Mouse (Mus musculus) c-Kit-positive CD71-positive TER-119-positive erythroid progenitor cells, embryonic 14.5 days (primary cell): Measurements from ENCODE around the gene Stxbp3.

Experiments
- DNase-seq: peaks from one replicate; pipeline ENCODE4 v3.0.0-alpha.2; 2013; ENCODE audit warnings: low spot score

The Stxbp3 gene

DNA sequence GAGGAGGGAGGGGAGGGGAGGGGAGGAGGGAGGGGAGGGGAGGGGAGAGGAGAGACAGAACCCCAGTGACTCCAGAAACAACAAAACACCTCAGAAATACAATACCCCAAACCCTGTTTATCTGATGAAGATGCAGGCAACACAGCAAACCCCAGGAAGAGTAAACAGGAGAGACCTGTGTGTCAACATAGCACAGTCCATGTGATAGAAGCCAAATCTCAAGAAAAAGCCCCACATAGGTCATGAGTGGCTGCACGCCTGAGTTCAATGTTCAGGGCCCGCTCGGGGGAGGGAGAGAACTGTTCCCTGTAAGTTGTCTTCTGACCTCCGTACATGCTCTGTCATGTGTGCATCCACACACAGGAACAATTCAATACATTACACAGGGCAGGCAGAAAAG lies 43.9 kb downstream of the Stxbp3 start:
- DNase-seq: no peak

DNA sequence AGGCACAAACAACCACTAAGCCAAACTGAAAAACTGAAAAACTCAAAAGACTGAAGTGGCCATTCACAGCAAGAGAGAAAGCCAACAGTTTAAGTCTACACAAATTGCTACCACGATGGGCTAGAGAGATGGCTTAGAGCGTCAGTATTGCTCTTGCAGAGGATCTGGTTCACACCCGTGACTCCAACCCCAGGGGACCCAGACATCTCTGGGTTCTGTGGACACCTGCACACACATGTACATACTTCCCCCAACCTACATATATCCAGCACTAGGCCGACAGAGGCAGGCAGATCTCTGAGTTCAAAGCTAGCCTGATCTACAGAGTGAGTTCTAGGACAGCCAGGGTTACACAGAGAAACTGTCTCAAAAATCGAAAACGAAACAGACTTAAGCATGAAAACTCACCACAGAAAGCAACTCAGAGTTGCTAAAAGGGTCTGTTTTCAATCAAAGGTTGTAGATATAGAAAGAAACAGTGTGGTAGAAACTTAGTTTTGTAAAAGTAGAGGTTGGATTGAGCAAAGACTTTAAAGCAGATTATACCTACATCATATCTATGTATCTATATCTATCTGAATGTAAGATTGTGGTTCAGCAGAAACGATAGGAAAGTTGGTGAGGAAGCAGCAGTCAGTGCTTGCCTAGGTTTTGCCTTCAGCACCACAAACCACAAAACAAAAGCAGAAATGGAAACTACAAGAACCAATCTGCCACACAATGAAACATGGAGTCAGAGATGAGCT lies 44.6 kb downstream of the Stxbp3 start:
- no peak for DNase-seq

DNA sequence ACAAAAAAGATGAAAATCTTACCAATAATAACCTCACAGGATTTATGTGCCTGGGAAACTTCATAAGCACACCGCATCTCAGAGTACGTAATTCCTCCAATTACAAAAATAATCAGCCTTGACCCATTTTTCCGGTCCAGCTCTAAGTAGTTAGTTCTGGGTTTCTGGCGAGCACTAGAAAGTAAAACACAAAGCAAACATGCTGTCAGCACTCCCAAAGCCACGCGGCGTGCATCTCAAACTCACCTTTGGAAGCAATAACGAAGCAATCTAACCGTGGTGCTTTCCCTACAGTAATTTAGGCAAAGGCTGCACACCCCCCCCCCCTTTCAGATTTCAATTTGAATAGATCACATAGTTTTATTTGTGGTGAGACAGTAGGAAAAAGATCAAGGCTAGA lies 45.5 kb downstream of the Stxbp3 start:
- DNase-seq: no peak

DNA sequence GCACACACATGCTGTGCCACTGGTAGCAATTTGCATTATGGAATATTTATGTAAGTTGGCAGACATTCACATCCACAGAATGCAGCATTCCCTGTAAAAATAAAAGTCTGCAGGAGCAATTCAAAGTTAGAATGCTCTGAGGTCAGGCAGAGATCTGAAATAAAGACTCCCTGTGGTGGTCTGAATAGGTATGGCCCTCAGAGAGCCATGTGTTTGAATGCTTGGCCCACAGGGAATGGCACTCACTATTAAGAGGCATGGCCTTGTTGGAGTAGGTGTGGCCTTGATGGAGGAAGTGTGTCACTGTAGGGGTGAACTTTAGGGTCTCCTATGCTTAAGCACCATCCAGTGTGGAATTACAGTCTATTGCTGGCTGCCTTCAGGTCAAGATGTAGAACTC lies 47.9 kb downstream of the Stxbp3 start:
- DNase-seq: no peak

DNA sequence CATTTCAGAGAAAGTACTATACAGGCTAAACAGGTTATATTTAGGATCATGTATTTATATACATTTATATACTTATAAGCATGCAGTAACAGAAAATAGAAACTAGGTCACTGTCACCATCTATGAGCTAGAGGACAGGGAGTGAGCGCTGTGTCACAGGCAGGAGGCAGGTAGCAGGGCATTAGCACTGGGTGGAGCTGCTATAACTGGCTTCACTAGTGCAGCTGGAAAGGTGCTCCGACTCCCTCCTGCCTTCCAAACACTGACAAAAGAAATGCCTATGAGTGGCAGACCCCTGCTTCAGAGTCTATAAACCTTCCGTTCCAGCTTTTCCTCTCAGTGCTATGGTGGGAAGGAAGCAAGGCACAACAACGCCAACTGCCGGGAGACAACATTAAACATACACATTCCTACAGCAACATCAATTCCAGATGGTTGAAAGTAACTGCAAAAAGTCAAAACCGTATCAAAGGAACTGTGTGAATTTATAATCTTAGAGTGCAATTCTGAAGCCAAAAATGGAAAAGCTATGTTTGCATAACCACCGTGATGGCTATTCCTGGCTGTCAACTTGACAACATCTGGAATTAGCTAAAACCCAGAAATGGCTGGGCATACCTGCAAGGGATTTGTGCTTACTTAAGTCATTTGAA lies 49.1 kb downstream of the Stxbp3 start:
- DNase-seq: no peak

DNA sequence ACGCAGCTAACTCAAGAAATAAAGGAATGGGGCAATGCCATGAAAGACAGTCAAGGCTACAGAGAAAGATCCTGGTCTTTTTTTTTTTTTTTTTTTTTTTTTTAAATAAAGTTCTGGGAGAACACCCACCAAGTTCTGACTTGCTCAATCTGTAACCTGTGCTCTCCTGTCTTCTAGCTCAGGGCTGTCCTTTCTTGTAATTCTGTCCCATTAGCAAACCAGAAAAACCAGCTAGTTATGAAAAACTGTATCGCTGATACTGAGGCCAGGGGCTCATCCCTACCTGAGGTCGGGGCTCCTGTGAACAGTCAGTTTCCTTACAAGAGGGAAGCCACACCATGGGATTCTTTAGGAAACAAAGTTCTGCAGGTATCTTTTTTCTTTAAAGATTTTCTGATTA lies 49.8 kb downstream of the Stxbp3 start:
- no peak for DNase-seq

DNA sequence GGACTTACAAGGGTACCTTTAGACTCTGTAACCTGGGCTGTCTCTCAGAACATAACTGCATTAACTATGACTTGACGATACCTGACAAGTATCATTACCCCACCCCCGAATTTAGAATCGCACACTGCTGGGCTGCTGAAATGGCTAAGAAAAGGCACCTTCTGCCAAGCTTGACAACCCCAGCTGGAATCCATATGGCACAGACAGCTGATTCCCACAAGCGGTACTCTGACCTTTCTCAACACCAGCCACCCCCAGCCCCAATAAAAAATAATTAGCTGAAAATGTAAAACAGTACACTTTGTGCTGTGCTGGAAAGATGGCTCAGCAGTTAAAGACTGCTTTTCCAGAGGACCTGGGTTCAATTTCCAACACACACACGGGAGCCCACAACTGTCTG lies 51.0 kb downstream of the Stxbp3 start:
- DNase-seq: no peak

DNA sequence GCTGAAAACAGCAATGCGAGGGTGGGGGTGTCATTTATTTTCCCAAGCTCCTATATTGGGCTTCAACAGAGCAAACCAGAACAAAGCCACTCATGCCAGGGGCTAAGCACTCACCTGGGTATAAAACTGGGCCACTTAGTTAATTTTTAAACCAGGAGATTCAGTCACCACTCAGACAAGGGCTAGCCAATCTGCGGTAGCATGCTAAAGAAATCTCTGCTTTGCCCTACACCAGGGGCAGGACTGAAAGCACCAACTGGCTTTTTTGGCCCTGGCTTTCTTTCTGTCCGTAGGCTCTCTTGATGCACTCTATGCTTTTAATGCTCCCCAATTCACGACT lies 51.9 kb downstream of the Stxbp3 start:
- DNase-seq: no peak

DNA sequence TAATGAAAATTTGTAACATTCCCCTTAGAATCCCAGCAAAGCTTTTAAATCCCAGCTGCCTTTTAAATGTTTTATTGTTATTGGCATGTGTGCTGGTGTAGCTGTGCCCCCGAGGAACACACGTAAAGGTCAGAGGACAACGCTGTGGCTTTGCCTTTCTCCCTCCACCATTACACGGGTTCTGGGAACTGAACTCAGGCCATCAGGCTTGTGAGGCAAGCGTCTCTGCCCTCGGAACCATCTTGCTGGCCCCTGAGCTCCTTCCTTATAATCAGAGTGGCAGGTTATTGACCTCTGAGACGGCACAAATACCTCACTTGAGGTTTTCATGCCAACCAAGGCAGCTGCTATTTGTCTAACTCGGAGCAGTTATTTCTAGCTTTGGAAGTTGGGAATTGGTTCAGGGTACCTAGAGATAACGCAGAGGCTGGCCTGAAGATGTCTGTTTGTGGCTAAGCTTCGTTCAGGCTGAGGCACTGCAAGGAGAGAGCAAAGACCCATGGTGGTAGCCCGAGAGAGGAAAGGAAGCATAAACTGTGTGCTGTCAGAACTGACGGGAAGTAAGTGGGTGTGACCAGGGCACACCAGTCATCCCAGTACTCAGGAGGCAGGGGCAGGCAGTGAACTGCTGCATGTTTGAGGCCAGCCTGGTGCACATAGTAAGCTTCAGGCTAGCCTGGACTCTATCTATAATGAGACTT lies 52.4 kb downstream of the Stxbp3 start:
- no peak for DNase-seq

DNA sequence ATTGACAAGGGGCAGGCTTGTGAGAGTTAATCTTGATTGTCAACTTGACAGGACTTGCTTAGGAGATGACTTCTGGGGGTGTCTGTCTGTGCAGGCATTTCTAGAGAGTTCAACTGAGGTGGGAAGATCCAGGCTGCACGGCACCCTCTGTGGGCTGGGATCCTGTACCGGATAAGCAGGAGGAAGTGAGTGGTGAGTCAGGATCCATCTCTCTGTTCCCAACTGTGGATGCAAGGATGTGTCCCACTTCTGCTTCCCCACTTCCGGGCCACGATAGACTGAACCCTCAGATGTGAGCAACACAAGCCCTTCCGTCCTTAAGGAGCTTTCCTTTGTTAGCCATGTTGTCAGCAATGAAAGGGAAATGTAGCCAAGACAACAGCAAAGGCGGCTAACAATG lies 53.8 kb downstream of the Stxbp3 start:
- no peak for DNase-seq

DNA sequence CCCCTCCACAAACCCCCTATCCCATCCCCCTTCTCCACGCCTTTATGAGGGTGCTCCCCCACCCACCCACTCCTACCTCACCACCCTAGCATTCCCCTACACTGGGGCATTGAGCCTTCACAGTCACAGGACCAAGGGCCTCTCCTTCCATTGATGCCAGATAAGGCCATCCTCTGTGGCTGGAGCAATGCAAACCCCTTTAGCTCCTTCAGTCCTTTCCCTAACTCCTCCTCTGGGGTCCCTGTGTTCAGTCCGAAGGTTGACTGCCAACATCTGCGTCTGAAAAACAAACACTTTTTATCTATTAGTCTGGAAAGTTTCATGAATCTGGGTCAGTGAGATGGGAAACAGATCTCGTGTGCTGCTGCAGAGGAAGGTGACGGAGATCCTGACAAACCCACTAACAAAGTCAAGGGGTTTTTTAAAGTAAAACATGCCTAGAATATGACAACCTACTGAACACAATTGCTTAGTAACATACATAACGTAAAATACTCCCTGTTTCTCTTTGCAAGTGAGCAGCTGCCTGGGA lies 57.9 kb downstream of the Stxbp3 start:
- no peak for DNase-seq

DNA sequence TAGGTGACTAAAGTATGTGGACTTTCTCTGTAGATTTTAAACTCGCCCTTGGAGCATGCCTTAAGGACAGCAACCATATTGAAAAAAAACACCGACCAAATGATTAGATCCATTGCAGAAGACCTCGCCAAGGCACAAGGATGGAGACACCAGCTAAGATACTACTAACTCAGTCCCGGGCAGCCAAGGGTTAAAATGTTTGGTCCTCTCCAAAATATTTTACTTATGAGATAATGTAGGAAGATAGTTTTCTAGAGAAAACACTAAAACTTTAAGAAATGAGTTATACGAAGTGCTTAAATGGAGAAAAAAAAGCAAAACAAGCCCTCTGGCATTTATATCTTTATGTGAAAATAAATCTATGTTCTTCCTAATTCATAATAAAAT lies 58.4 kb downstream of the Stxbp3 start:
- no peak for DNase-seq

DNA sequence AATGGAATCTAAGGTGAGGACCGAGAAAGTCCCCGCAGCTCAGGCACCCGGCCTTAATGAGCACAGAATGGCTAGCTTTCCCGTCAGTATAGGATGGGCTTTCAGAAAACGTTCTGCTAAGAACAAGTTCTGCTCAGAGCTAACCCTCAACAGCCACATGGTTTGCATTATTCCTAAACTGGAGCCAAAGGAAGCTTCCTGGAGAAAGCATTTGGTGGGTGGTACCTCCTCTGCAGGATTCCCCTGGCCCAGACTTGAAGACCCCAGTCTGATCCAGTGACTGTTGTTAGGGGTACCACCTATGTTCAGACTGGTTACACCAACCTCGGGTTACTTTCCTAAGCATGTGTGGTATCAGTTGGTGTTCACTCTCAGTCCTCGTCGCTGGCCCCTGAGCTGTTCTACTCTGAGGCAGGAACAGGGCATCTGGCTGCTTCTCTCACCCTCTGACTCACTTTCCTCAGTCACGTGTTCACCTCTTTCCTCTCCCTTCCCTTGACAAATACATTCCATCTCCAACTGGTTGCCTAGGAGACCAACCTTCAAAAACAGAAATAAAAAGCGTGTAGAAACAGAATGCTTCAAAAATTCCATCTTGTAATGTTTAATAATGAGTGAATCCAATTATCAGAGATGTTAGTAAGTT lies 59.0 kb downstream of the Stxbp3 start:
- no peak for DNase-seq

DNA sequence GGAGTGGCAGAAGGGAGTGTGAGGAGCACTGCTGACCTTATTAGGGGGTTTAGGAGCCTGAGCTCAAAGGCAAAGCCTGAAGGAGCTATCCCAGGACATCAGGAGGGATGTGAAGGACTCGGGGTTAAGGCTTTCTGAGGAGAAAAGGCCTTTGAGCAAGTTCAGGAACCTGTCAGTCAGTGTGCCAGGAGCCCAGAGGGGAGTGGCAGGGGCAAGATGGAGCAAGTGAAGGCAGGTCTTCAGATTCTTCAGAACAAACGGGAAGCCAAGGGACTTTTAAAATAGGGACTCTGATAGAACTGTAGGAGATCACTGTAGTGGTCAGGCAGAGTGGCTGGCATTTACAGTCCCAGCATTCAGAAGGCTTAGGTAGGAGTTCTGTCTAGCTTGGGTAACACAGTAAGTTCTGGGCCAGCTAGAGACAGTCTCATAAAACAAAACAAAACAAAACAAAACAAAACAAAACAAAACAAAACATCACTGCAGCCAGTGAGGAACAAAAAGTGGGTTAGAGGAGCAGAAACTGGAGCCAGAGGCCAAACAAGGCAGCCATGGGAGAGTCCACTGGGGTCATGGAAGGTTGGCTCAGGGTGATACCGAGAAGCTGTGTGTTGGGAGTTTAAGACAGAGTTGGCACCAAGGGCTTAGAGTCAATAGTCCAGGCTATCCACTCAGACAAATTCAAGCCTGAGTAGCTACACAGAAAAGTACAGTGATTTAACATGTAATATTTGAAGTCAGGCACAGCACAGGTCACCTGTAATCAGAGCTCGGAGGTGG lies 61.4 kb downstream of the Stxbp3 start:
- no peak for DNase-seq

DNA sequence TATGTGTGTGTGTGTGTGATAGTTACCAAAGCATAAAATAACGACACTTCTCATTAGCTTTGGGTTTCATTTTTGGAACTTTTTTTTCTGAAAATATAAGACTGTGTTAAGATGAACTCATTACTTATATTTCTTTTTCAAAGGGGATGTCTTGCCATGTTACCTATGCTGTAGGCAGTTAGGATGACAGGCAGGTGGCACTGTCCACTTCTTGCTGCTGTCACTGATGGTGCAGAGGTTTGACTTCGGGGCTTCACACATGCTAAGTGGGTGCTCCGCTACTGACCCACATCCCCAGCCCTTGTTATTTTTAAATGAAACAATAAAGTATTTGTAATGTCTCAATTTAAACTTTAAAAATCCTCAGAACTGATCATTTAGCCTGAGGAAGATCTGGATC lies 67.5 kb downstream of the Stxbp3 start:
- DNase-seq: no peak

DNA sequence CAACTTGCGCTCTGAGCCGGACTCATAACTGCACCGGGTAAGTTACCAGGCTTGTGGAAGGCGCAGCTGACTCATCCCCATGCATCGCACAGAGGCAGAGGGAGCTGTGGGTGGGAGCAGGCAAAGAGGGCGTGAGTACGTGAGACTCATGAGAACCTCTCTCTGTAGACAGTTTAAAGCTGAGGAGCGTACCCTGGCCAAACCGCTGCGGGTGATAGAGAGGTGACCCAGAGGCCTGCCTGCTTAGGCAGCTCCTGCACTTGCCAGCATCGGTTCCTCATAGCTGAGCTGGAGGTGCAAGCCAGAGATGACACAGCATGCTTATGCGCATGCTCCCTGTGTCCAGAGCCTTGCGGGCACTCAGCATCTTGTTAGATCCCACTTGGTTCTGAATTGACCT lies 68.1 kb downstream of the Stxbp3 start:
- no peak for DNase-seq

DNA sequence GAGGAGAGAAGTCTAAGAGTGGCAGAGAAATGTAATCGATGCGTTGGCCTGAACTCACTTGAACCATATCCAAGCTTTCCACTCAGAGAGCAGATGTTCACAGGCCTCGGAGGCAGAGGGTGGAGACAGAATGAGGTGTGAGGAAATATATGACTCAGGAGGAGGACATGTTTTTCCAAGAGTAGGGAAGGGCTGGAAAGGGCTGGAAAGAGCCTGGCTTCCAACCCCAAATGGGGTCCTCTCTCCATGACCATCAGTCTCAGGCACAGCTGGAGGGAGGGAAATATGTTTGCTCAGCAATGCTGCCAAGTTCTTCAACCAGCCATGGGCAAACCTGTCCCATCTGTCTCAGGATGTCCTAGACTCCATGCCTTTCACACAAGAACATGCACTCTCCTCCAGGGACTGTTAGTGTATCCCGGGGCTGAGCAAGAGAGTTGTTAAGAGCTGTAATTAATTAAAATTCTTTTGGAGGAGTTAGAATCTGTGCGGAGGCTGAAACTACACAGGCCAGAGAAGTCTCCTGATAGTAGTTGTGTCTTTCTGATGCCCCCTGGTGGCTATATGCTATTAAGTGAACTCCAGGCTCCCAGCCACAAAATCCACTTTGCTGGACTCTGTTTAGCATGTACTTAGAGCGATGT lies 69.5 kb downstream of the Stxbp3 start:
- peak; percentile 71 for DNase-seq

DNA sequence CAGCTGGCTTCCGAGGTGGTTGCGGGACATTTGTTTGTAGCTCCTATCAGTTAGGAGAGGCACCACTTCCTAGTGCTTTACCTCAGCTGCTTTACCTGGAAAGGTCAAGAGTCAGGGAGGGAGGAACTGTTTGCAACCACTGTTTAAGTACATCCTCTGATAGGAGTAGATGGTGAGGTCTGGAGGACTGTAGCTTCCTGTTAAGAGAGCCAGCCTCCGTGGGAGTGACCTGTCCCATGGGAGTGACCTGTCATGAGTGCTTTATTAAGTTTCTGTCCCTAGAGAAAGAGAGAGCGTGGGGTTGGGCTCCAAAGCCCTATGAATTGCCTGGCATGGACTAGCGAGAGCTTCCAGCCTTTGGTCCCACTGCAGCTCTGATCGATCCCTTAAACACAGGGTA lies 70.8 kb downstream of the Stxbp3 start:
- no peak for DNase-seq

DNA sequence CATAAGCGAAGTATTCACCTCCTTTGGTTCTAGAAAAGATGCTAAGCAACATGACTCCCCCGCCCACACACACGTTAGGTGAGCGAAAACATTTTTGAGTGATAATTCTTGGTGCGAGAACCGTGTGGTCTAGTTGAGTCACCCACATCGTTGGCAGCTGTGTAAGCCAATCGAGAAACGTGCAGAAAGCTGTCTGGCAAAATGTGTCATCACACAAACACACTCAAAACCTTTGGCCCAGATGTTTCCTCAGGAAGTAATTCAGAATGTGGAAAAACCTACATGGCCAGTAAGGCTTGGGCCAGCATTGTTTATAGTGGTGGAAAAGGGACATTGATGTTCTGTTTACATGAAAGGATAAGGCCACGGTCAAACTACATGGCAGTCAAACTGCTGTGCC lies 72.9 kb downstream of the Stxbp3 start:
- no peak for DNase-seq

DNA sequence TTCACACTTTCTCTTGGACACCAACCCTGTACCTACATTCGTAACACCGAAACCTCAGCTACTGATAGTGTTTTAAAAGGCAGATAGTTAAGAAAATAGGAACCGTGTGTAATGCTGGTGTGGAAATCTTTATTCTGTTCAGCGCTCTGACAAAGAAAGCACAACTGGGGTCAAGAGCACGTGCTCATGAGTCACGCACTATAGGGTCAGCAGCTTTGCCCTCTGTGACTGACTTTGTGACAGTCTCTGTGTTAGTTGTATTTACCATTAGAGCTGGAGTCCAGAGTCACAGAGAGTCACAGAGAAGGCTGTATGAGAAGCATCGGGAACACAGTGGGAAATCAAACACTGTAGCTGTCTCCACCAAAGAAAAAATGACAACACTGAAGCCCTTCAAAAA lies 73.4 kb downstream of the Stxbp3 start:
- DNase-seq: no peak

DNA sequence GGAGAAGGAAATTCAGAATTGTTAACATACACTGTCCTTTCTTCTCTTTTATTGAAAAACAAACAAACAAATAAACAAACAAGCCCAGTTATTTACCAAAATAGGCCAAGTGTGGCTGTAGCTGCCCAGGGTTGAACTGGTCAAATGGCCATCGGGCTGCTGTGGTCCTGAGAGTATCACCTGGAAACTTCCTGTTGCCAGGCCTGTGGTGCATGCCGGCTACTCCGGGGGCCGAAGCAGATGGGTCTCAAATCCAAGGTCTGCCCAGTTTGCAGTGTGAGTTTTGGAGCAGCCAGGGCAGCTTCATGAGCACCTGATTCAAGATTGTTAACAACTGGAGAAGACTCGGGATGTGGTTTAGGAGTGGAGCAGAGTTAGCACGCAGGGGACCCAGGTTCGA lies 74.8 kb downstream of the Stxbp3 start:
- DNase-seq: no peak

DNA sequence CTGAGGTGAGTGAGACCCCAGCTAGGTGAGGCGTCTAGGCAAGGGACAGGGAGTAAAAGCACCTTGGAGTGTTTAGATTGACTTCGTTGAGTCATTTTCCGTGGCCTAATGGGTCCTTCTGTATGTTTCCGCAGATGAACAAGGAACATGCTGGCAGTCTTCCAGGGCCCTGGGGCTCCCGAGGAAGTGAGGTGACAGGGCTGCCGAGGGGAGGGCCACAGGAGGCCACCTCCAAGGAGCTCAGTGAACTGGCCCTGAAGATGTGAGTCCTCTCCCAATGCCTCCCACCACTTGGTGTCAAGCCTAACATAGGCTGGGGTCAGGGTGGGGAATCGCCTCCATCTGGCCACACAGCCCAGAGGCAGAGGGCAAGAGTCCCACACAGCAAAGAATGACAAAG lies 75.3 kb downstream of the Stxbp3 start:
- DNase-seq: no peak
